Comparison of ENCODE assay signal across 8 mouse cellular contexts in genomic region chr16:48941805-48942204, GRCm38 (mm10). TPM values are rescaled to one million over a fixed set of nuclear protein-coding genes. Genes with fewer than 3 reads are reported as not detected.
DNase-seq lines count a peak whose midpoint lies in the region; ATAC-seq and TF ChIP-seq lines count a peak whose summit lies in the region.

No protein-coding gene starts in this region.

- CTCF ChIA-PET in Patski (lab: Charles Lee): interaction anchor here (0.6 to 2.8 kb wide), 12 partner anchors 9 to 51 kb away, joined by 3 to 12 read pairs (median 4); no protein-coding TSS in a partner anchor

- H3K4me1 ChIP-seq in midbrain, embryonic 16.5 days (ENCODE audit: control insufficient read depth, insufficient read depth, low read length): no peaks in the 10 kb centered on the region

- in situ Hi-C loops in Patski (cut with MboI; ENCODE audit: low pct_unique_long_range_greater_than_20kb): no loop called here

- no peak overlapping the region for H3K9ac ChIP-seq in midbrain, embryonic 16.5 days (ENCODE audit: low read depth, low read length)

- H3K36me3 ChIP-seq in midbrain, embryonic 16.5 days (ENCODE audit: control insufficient read depth, insufficient read depth, low read length): peaks cover 8% of the 10 kb centered on the region; the same call in 1 of the 2 replicates

- intact Hi-C loops in left cerebral cortex, postnatal 4 days (cut with DNase I): no loop called here

- H3K4me3 ChIP-seq in midbrain, embryonic 16.5 days (ENCODE audit: low read depth, low read length): no peak overlapping the region

- no peaks in the 10 kb centered on the region for H3K9me3 ChIP-seq in midbrain, embryonic 16.5 days (replicated peaks; ENCODE audit: control insufficient read depth, low read length, poor library complexity, severe bottlenecking)

- ATAC-seq in Patski: no peak
- 0 out of 2 replicates have a peak, but pooled peaks have one; percentile 44 for ATAC-seq in neutrophil, adult 5-6 weeks (ENCODE audit: extremely low read depth, insufficient number of reproducible peaks, low FRiP score, poor library complexity, severe bottlenecking)
- ATAC-seq in midbrain, embryonic 16.5 days: no peak

- DNase-seq in cerebellum, postnatal 14 days: peak; percentile 49 to 61
- no peak for DNase-seq in cerebellum, adult 8-10 months
- peak; percentile 15 for DNase-seq in left cerebral cortex, postnatal 4 days
- DNase-seq in left cerebral cortex, adult 11 months (ENCODE audit: low spot score): no peak
- no peak for DNase-seq in Patski (ENCODE audit: low read depth, low spot score)
- no peak for DNase-seq in ovary, postnatal 10 days (ENCODE audit: low spot score)

- H3K27ac ChIP-seq in midbrain, embryonic 16.5 days (ENCODE audit: low read length): no peak overlapping the region

- no peaks in the 10 kb centered on the region for H3K27me3 ChIP-seq in Patski
- no peaks in the 10 kb centered on the region for H3K27me3 ChIP-seq in midbrain, embryonic 16.5 days (ENCODE audit: control insufficient read depth, insufficient read depth, low read depth, low read length)

- POLR2A ChIA-PET in Patski (lab: Charles Lee): no interaction called here

- TF ChIP-seq CTCF in Patski (IDR thresholded peaks at IDR 0.05): peak; percentile 45

- no peak overlapping the region for H3K4me2 ChIP-seq in midbrain, embryonic 16.5 days (ENCODE audit: low read length)

- 87% methylated on average over 1 of the region's 1 CpGs for WGBS in midbrain, embryonic 16.5 days

RNA-seq across cellular contexts. Expression of gene Dzip3, which starts 52.2 kb away (rescaled TPM):
- 100 to 1,000 TPM; 102 to 115 TPM for total RNA-seq in left cerebral cortex, postnatal 4 days (2021)
- polyA plus RNA-seq in Patski (2021): 46.2 TPM
- total RNA-seq in neutrophil, adult 5-6 weeks (2017): 13.6 and 16.6 TPM in 2 replicates
- 59.2 and 62.8 TPM in 2 replicates for polyA plus RNA-seq in midbrain, embryonic 16.5 days (2015; fragmentation: Nextera tagmentation; extraction: Ambion mirVana)

RNA-seq across cellular contexts. Expression of gene Cip2a, which starts 52.2 kb away (rescaled TPM):
- total RNA-seq in left cerebral cortex, postnatal 4 days (2021): 1 to 10 TPM; 6.3 to 8.9 TPM
- 20.1 TPM for polyA plus RNA-seq in Patski (2021)
- 2.2 and 6.3 TPM in 2 replicates for total RNA-seq in neutrophil, adult 5-6 weeks (2017)
- 5.3 and 6.7 TPM in 2 replicates for polyA plus RNA-seq in midbrain, embryonic 16.5 days (2015; fragmentation: Nextera tagmentation; extraction: Ambion mirVana)

Comparison
In these comparisons a context has a peak if more than half of its experiments do, and no peak if none do; other contexts are left out.
1. DNase-seq: peak in cerebellum, postnatal 14 days (2 of 2) and left cerebral cortex, postnatal 4 days (single experiment); none in cerebellum, adult 8-10 months (single experiment), left cerebral cortex, adult 11 months (single experiment), Patski (single experiment) and ovary, postnatal 10 days (single experiment).